Mouse (Mus musculus) T-helper 17 cell (primary cell): ENCODE measurements at regions not wholly inside any gene's neighbourhood (a gene's known extent, or its start where the extent isn't known, plus 50 kb on each side); places are given as distances from the start of the nearest gene placed in this dataset.

Experiments
- in situ Hi-C, 2 experiments: fragments of 300-600 bp; cut with MboI, MseI; formaldehyde crosslinking; loops; 1 replicate in 1 of 2; 2 replicates in 1 of 2; pipeline ENCODE4 v1.15.1; 2025; ENCODE audit warnings: high pct_unique_total_duplicates in 2 of 2

GRCm38 (mm10) chr19:26550299-26550698 is 54.6 kb upstream of the Smarca2 start:
- in situ Hi-C loops: loop anchor here in 1 of 2 experiments (25.0 kb wide), 1 partner anchor 1738 kb away; no protein-coding TSS in a partner anchor
